Mouse (Mus musculus) liver (tissue): ENCODE results near the gene Slfn9.
"Not testable (repeated sequence)": the region's sequence is repeated elsewhere in the genome, so short reads cannot be mapped to it uniquely, and the experiment has no call there.

Experiments
- DNase-seq: peaks from one replicate; pipeline ENCODE4 v3.0.0-alpha.2; 2020; ENCODE audit warnings: mixed read lengths

Slfn9 gene

GRCm38 (mm10) chr11:82954631-82955030 is 37.0 kb downstream of the Slfn9 start:
- DNase-seq = no peak

- DNase-seq = peak; percentile 13
These were observed 38.8 kb downstream of the Slfn9 start for GRCm38 (mm10) chr11:82952612-82953542.

GRCm38 (mm10) chr11:82951865-82952611 is 39.6 kb downstream of the Slfn9 start:
- DNase-seq = peak; percentile 12

- DNase-seq = no peak
These were observed 40.7 kb downstream of the Slfn9 start, which contains the start of gene Slfn5 for GRCm38 (mm10) chr11:82950736-82951481. TSS of gene Slfn5 (plus strand) at chr11:82951349.

GRCm38 (mm10) chr11:82949036-82949435 is 42.6 kb downstream of the Slfn9 start:
- DNase-seq = no peak

GRCm38 (mm10) chr11:82947457-82947856 is 44.2 kb downstream of the Slfn9 start:
- DNase-seq = no peak

GRCm38 (mm10) chr11:82945636-82946035 is 46.0 kb downstream of the Slfn9 start:
- no peak for DNase-seq

GRCm38 (mm10) chr11:82943336-82943735 is 48.3 kb downstream of the Slfn9 start:
- no peak for DNase-seq

GRCm38 (mm10) chr11:82933186-82933585 is 58.4 kb downstream of the Slfn9 start:
- no peak for DNase-seq

- not testable (repeated sequence) for DNase-seq
These were observed 59.8 kb downstream of the Slfn9 start for GRCm38 (mm10) chr11:82931671-82932450.

GRCm38 (mm10) chr11:82931161-82931560 is 60.5 kb downstream of the Slfn9 start:
- DNase-seq = not testable (repeated sequence)

- DNase-seq = not testable (repeated sequence)
These were observed 61.2 kb downstream of the Slfn9 start for GRCm38 (mm10) chr11:82930391-82930955.

GRCm38 (mm10) chr11:82929633-82929950 is 62.0 kb downstream of the Slfn9 start:
- no peak for DNase-seq

- DNase-seq = no peak
These were observed 62.6 kb downstream of the Slfn9 start for GRCm38 (mm10) chr11:82928897-82929632.
